Mouse (Mus musculus) urinary bladder, postnatal 14 days (tissue): ENCODE results near the gene Slc5a5.

Experiments used
- DNase-seq: peaks from one replicate; pipeline ENCODE4 v3.0.0; 2021; ENCODE audit warnings: low spot score

The Slc5a5 gene

DNA sequence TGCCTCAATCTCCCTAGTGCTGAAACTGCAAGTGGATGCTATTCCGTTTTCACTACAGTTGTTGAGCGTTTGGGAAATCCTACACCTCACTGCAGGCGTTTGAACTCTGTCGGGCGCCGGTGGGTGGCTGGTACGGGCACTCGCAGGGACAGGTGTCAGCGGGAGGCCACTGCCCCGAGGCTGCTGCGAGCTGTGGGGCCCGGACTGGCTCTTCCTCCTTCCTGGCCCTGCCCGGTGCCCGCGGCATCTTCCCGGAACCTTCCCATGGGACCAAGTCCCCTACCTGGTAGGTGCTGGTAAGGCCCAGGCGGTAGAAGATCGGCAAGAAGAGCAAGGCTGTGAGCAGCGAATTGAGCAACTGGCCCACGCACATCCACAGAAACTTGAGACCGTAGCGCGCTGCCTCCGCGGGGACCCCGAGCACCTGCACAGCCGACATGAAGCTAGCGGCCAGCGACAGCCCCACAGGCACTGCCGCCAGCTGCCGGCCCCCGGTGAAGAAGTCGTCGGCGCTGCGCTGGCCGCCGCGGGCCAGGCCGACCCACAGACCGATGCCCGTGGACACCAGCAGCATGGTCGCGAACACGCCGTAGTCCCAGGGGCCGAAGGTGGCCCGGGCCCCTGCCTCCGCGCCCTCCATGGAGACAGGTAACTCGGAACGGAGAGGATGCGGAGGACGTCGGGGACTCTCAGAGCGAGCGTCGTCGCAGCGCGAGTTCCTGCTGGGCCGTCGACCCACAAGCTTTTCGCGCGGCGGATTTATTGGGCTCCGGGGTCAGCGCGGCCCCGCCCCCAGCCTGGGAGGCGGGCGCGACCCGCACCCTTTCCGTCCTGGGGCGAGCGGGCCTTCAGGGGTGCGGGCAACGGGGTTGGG, at the start of gene Slc5a5:
Gene Slc5a5, minus strand, starts transcription at position 736 of the 874 bp plus-strand sequence.
- no peak for DNase-seq

DNA sequence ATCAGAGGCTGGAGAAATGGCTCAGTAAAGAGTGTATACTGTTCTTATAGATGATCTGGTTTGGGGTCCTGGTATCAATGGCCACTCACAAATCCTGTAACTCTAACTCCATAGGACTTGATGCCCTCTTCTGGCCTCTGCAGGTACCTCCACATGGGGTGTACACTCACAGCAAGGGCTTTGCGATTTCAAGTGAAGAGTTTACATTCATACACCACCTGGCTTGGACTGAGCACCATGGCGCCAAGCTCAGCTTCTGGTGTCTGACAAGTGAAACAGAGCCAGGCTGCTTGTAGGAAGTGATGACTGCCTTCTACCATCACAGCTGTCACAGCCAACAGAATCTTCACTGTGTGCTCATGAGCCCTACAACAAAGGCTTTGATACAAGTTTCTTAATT, 48.9 kb upstream of the Slc5a5 start:
- DNase-seq = no peak

DNA sequence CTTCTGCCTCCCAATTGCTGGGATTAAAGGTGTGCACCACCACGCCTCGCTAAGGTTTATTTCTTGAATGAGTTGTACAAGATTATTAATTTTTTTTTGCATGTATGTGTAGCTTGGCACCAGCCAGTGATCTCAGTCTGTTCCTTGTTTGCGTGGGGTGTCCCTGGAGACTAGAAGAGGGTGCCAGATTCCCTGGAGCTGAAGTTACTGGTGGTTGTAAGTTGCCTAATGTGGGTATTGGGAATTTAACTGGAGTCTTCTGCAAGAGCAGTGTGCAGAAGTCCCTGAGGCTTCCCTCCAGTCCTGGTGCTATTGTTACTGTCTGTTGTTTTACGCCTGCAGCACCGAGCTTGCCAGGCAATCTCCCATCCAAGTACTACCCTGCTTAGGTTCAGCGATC, 44.6 kb upstream of the Slc5a5 start:
- no peak for DNase-seq

DNA sequence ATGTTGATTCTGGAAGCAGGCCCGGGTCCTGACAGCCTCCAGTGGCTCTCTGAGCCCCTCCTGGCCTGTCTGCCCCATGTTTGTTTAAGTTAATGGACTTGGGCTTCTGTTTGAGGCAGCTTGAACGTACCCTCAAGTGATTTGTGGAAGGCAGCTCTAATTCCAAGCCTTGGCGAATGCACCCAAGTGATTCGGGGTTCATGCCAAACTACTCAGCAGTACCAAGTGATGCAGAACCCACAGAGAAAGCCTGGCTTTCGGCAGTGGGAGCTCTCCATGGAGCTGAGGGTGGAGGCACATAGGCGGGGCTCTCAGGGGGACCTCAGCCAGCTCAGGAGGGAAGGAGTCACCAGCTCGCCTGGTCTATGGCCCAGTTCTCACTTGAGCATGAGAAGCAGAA, 42.2 kb upstream of the Slc5a5 start:
- DNase-seq = no peak

DNA sequence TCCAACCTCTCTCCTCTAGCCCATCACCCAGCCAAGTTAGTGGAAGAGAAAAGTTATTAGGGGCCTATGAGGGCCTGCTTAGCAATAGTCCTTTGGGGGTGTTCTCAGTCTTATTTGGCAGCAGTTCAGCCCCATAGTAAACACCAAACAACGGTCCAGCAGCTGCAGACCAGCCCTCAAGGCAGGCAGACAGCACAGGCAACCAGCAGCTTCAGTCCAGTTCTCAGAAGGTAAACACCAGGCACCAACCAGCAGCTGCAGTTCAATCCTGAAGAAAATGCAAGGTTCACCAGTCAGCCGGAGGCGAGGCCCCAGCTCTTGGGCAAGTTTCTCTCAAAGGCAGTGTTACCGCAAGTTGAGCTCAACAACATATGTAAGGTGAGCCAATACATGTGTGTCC, 40.5 kb upstream of the Slc5a5 start:
- no peak for DNase-seq

DNA sequence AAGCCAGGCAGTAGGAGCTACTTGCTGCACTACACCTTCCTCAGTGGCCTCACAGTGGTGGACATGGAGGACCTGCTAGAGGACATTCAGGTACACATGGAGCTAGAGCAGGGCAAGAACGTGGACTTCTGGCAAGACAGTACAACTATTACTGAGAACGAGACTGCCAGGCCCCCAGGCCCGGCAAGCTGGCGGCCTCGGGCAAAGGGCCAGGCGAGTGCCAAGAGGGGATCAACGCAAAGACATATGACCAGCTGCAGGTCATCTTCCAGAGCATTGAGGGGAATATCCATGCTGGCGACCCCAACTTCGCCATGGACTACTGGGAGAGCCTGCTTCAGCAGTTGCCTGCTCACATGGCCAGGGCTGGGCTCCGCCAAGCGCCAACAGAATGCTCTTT, 39.2 kb upstream of the Slc5a5 start:
- DNase-seq = no peak

DNA sequence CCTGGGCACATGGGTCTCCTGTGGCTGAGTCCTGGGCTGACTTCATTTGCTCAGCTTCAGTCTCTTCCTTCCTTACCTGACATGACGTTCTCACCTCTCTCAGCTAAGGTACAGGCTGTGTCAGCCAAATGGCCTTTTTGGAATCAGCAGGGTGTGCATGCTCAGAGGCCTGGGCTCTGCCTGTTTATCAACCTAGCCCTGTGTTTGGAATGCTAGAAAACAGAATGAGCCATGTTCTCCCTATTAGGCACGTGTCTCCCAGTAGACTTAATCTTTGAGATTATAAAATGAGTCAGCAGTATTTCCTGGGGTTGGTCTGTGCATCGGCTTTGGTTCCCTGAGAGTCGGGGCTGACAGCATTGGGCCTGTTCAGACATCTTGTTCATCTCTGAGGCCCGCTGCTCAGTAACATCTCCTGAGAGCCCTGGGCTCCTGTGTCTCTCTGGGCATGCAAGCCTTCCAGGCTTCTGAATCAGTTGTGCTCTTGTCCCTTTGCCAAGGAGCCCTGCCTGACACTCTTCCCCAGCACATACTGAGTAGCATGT, 36.3 kb upstream of the Slc5a5 start:
- no peak for DNase-seq

DNA sequence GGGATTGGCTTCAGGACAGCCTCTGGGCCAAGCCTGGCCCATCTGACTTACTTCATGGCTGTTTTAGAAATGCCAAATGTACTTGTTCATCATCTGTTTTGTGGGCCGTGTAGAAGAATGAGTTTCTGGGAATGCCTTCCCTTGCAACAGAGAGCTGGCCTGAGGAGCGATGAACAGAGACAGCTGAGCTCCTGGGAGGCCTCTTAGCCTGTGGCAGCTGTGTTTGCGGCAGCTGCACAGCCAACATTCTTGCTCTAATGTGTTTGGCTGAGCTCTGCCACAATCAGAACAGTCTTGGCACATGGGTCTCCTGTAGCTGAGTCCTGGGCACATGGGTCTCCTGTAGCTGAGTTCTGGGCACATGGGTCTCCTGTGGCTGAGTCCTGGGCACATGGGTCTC, 35.5 kb upstream of the Slc5a5 start:
- no peak for DNase-seq

DNA sequence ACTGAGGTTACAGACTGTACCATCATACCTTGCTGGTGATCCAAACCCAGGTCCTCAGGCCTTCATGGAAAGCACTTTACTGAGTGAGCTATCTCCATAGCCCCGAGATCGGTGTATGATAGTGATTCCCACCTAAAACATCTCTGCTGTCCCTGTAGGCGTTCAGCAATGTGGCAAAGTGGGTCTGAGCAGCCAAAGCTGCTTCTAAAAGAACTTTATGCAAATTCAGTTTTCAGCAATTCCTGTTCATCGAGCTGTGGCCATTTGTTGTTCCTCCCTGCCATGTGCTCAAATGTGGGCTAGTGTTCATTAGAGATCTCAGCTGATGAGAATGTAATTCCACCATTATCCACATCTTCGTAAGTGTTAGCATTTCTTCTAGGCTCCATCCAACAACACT, 33.8 kb upstream of the Slc5a5 start:
- DNase-seq = no peak

DNA sequence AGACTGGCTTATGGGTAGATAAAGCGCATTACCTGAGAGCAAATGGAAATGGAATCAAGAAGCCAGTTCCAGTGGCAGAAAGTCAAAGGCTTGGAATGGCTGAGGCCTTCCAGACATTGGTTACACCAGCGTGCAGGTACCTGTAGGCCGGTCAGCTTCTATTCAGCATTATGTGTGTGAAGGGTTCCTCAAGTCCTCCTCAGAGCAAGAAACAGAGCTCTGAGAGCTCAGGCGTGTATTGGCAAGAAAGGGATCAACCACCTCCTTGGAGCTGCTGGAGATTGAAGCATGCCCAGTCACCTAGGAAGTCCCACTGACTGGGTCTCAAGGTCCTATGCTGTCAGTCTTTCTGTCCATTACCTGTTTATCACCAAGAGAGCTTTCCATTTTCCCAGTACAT, 33.2 kb upstream of the Slc5a5 start:
- no peak for DNase-seq

DNA sequence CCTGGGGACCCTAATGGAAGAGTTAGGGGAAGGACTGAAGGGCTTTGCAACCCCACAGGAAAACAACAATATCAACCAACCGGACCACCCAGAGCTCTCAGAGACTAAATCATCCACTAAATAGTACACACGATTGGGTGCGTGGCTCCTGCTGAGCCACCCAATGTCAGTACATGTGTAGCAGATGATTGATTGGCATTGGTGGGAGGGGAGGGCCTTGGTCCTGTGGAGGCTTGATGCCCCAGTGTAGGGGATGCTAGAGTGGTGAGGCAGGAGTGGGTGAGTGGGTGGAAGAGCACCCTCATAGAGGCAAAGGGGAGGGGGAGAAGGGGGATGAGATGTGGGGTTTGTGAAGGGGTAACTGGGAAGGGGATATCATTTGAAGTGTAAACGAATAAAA, 31.6 kb upstream of the Slc5a5 start:
- no peak for DNase-seq

DNA sequence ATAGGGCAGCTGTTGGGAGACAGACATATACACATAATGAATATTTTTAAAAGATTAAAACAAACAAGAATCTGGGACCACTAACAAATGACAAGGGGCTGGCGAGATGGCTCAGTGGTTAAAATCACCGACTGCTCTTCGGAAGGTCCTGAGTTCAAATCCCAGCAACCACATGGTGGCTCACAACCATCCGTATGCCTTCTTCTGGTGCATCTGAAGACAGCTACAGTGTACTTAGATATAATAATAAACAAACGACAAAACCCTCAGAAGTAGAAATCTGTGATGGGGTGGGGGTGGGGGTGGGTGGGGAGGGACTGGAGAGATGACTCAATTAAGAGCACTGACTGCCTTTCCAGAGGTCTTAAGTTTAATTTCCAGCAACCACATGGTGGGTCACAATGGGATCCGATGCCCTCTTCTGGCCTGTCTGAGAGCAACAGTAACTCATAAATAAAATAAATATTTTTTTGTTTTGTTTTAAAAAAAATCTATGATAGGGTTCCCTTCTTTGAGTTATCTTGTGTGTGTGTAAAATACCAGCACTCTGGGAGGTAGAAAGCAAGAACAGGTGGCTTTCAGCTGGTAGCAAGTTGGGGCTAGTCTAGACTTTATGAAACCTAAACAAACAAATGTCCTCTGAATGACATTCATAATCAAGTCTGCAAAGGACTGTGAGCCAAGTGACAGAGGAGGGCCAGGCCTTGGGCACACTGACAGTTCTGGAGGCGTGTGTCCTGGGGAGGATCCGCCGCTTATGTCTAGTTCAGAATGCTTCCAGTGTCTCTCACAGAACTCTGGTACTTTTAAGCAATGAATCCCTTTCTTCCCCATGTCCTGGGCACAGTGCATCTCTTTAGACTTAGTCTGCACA, 27.7 kb upstream of the Slc5a5 start:
- DNase-seq = no peak

DNA sequence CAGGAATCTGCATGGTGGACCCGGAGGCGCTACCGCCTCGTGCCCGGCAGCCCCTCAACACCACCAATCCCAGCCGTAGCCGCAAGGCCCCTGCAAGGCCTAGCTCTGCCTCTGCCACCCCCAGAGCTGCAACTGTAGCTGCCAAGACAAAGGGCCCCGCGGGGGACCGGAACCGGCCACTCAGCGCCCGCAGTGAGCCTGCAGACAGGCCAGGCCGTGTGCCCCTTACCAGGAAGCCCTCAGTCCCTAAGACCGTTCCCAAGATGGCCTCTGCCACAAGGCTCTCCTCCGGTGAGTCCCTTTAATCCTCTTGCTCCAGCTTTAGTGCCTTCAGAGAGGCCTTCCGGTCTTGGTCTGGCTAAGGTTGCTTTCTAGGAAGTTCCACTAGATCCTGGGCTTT, 22.1 kb upstream of the Slc5a5 start:
- DNase-seq = no peak

DNA sequence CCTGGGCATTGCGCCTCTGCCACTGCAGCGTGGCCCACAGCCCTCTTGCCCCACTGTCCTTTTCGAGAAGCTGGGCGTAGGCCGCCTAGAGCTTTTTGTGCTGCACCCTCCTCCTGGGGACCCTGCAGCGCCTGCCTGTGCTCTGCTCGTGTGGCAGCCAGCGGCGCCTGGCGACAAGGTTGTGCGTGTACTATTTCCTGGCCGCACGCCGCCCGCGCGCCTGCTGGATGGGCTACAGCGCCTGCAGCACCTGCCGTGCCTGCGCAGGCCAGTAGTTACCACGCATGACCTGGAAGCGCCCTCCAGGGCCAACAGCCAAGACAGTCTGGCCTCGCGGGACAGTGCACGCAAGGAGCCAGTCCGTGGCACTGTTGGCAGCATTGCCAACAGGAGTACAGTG, 21.0 kb upstream of the Slc5a5 start:
- DNase-seq = no peak

DNA sequence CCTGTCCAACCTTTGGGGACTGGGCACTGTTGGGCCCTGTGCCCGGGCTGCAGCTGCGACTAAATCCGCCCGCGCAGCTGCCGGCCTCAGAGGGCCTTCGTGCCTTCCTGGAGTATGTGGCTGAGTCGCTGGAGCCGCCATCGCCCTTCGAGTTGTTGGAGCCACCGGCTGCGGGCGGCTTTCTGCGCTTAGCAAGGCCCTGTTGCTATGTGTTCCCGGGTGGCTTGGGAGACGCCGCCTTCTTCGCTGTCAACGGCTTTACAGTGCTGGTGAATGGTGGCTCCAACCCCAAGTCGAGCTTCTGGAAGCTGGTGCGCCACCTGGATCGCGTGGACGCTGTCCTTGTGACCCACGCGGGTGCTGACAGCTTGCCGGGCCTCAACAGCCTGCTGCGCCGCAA, 20.4 kb upstream of the Slc5a5 start:
- no peak for DNase-seq

DNA sequence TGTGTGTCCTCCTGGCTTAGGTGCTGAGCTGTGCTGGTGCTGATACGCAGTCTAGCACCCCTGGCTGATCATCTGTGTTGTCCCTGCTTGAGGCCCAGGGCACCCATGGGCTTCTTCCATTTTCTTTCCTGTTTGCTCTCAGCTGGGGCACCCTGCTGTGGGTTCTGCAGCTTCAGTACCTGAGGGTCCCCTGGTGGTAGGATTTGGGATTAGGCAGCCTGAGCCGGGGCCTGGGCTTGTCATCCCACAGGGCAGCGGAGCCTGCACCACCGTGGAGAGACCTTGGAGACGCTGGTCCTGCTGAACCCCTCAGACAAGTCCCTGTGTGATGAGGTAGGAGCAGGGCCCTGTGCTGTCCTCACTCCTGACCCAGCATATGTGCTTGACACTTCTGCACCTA, 19.0 kb upstream of the Slc5a5 start:
- DNase-seq = no peak

DNA sequence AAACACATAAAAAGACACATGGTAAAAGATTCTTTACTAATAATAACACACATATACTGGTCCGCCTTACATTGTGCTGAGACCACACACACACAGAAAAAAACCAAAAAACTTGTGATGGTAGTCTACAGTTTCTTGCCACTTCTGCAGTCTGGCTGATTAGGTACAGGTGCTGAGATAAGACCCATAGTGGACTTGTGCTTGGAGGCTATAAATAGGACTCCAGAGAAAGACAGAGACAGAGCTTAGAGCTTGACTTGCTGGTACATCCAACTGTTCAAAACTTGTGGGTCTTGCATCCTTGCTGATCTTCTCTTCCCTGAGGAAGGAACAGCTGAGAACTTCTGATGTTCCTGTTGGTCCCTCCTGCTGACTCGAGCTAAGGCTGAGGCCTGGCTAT, 15.0 kb upstream of the Slc5a5 start:
- DNase-seq = no peak

DNA sequence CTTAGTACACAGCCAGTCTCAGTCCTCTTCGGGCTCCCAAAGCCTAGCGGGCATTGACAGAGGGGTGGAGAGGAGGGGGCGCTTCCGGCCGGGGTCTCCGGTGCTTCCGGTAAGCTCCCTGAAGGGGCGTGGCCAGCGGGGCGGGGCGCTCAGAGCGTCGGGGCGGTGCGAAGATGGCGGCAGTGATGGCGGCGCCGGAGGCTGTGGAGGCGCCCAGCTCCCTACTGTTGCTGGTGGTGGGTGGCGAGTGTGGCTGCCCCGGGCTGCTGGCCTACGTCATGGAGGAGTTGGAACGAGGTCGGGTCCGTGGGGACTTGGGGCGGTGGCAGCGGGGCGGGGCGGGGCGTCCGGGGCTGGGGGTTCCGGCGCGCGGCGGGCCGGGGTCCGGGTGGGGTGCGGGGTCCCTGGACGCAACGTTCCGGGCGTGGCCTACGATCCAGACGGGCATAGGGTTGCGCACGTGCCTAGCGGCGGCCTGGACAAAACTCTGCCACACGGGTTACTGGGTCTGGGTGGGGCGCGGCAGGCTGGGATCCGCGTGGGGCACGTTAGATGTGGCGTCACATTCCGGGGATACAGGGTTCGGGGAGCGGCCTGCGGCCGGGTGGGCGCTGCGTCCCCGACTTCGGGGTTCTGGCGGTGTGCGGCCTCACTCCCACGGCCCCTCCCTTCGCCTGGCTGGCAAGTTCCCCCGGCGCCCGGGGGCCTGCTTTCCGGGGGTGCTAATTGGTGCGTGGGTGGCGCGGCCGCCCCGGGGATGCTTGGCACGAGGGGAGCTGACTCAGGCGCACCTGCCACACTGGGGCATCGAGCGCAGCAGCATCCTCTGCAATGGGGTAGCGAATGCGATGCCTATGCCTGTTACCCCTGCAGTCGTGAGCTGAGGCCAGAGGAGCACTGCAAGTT, 13.5 kb upstream of the Slc5a5 start, which contains the start of gene Map1s:
Gene Map1s, plus strand, starts transcription at position 102 of the 906 bp plus-strand sequence.
- peak; percentile 70 for DNase-seq

DNA sequence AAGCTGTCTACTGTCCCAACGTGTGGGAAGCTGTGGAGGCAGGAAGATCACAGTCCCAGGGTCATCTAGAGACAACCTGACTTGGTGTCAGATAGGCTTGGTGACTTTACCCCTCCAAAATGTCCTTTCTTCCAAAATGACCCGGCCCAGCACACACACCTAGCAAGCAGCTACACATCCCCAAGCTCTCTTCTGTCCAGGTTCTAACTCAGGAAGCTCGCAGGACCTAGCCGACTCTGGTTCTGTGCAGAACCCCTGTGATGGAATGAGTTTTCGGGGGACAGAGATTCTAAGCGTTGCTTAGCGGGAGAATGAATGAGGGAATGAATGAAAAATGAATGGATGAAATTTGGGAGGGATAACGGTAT, 12.9 kb upstream of the Slc5a5 start:
- no peak for DNase-seq

DNA sequence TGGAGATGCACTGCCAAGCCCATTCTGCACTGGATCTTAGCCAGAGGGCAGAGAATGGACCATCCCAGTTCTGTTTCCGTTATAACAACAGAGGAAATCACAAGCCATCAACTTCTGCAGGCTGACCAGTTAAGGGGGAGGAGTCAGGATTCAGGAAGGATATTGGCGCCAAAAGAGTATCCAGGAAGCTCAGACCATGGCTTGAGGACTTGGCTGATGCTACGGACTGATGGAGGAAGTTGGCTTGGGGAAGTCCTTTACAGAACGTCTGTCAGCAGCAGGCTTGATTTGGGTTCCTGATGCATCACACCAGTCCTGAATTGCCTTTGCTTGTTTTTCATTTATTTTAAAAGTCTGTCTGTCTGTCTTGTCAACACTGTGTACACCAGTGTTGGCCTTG, 12.0 kb upstream of the Slc5a5 start:
- DNase-seq = no peak

DNA sequence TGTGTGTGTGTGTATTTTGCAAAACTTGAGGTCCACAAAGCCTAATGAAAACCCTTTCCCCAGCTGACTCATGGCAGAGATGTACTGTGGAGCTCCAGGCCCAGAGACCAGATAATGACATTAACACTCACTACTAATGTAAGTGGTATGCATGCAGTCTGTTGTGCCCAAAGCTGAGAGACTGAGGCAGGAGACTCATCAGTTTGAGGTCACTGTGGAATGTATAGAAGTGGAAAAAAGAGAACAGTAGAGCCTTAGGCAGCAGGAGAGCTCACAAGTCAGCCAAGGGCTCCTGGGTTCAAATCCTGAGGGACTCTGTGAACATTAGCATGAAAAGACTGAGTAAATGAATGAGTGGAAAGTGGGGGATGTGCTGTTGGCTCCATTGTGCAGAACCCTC, 11.0 kb upstream of the Slc5a5 start:
- DNase-seq = no peak

DNA sequence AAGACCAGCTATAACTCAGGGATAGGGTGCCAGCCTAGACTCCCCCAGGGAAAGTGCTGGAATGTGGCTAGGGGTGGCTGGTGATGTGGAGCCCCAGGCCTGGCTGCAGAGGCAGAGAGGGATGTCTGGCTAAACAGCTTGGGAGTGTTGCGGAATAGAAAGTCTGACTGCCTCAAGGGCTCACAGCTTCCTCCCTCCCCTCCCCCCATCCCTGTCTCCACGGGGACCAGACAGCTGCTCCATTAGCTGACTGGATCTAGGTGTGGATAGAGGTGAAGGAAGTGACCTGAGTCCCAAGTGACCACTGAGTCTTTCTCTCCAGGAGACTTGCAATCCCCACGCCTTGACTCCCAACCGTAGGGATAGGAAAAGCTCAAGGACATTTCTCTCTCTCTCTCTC, 10.6 kb upstream of the Slc5a5 start:
- DNase-seq = no peak
